Mouse (Mus musculus) hindbrain, embryonic 16.5 days (tissue): ENCODE measurements around the gene Tspan7. TPM values are rescaled to one million over a fixed set of nuclear protein-coding genes. Genes with fewer than 3 reads are reported as not detected.

Source experiments
- polyA plus RNA-seq: library from polyadenylated mRNA; unstranded; fragments of >200 nt; fragmentation: Nextera tagmentation; extraction: Ambion mirVana; gene quantifications from 2 replicates; pipeline ENCODE4 v1.2.1, GENCODE M21; 2015

The Tspan7 gene
- polyA plus RNA-seq, 1 experiment from 2014 or later, result 598 TPM

Other genes with a start within 250 kb of the Tspan7 start
- gene Otc, start 232.9 kb upstream of the Tspan7 start, polyA plus RNA-seq, result 0.06 TPM in 1 of 2 replicates, not detected in the other
- gene Mid1ip1, start 229.9 kb downstream of the Tspan7 start, polyA plus RNA-seq, result 128 and 136 TPM in 2 replicates